Mouse (Mus musculus) intestine, postnatal 0 days (tissue): ENCODE measurements around the gene Slc2a13. TPM values are rescaled to one million over a fixed set of nuclear protein-coding genes. Genes with fewer than 3 reads are reported as not detected.

Experiments used
- ATAC-seq: fragments of 200-750 bp; cut with Nextera tagmentation; 2 replicates; pipeline ENCODE4 v1.8.0; 2017; ENCODE audit warnings: mild to moderate bottlenecking, moderate TSS enrichment, moderate library complexity
- H3K27ac ChIP-seq: fragments of 300-500 bp; sonication (generic); 2 replicates; pipeline ENCODE4 v1.5.1; 2014; ENCODE audit warnings: mild to moderate bottlenecking, low read depth, low read length, moderate library complexity
- H3K27me3 ChIP-seq: fragments of 300-500 bp; sonication (generic); replicated peaks from 2 replicates; pipeline ENCODE4 v1.6.1; 2014; ENCODE audit warnings: low read length, mixed read lengths; ENCODE audit not compliant: control insufficient read depth, insufficient read depth
- H3K36me3 ChIP-seq: fragments of 300-500 bp; sonication (generic); 2 replicates; pipeline ENCODE4 v1.6.1; 2014; ENCODE audit warnings: mild to moderate bottlenecking, moderate library complexity; ENCODE audit not compliant: control insufficient read depth, insufficient read depth
- H3K4me1 ChIP-seq: fragments of 300-500 bp; sonication (generic); replicated peaks from 2 replicates; pipeline ENCODE4 v1.6.1; 2014; ENCODE audit warnings: antibody characterized with exemption, low read length, mixed read lengths; ENCODE audit not compliant: control insufficient read depth, insufficient read depth
- H3K4me2 ChIP-seq: fragments of 300-500 bp; sonication (generic); replicated peaks from 2 replicates; pipeline ENCODE4 v1.6.1; 2014; ENCODE audit warnings: low read depth, mild to moderate bottlenecking, moderate library complexity
- H3K4me3 ChIP-seq: fragments of 300-500 bp; sonication (generic); 2 replicates; pipeline ENCODE4 v1.5.1; 2014; ENCODE audit warnings: low read depth, low read length
- H3K9ac ChIP-seq: fragments of 300-500 bp; sonication (generic); 2 replicates; pipeline ENCODE4 v1.6.1; 2014; ENCODE audit warnings: mild to moderate bottlenecking, low read depth, low read length
- H3K9me3 ChIP-seq: fragments of 300-500 bp; sonication (generic); 2 replicates; pipeline ENCODE4 v1.6.1; 2016; ENCODE audit warnings: mixed run types; ENCODE audit not compliant: control insufficient read depth
- CTCF ChIP-seq: sonication (generic); IDR thresholded peaks from 2 replicates; pipeline ENCODE4 v1.5.1; 2016; ENCODE audit warnings: low read depth, mild to moderate bottlenecking, control low read depth, antibody characterized with exemption, moderate library complexity
- WGBS: fragments of 180-500 bp; shearing (Covaris S2); extraction: QIAGEN DNeasy Blood & Tissue Kit; methylation state at CpG from one replicate; pipeline ENCODE4 v1.1.7; 2014; 5-methylcytosine and 5-hydroxymethylcytosine counted together
- polyA plus RNA-seq: library from polyadenylated mRNA; unstranded; fragments of >200 nt; fragmentation: Nextera tagmentation; extraction: Ambion mirVana; gene quantifications from 2 replicates; pipeline ENCODE4 v1.2.1, GENCODE M21; 2015

The Slc2a13 gene
- polyA plus RNA-seq, 1 experiment from 2014 or later, result 0.76 TPM

DNA sequence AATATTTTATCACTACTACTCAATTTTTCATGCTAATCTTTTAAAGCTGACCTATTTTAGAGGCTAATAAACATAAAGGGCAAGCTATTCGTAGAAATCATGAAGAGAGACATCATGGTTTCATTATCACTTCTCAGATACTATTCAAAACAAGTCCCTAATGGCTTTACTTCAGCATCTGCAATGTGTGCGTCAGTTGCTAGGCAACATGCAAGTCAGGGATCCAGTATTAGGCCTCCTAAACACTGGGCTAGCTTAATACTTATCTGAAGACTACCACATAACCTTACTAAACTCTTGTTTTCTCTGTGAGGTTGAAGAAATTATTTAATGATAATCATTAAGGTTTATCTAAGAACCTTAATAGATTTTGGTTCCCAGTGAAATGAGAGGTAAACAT is 111.1 kb downstream of the Slc2a13 start:
- Histone ChIP-seq H3K4me3 (no peak overlapping the region), H3K27me3 (no peaks in the 10 kb centered on the region), H3K27ac (no peak overlapping the region), H3K4me1 (no peaks in the 10 kb centered on the region), H3K36me3 (no peaks in the 10 kb centered on the region), H3K4me2 (no peak overlapping the region), H3K9me3 (no peaks in the 10 kb centered on the region), H3K9ac (no peak overlapping the region)
- 58% methylated on average over 2 of the region's 2 CpGs for WGBS
- no peak for ATAC-seq
- no peak for TF ChIP-seq CTCF

DNA sequence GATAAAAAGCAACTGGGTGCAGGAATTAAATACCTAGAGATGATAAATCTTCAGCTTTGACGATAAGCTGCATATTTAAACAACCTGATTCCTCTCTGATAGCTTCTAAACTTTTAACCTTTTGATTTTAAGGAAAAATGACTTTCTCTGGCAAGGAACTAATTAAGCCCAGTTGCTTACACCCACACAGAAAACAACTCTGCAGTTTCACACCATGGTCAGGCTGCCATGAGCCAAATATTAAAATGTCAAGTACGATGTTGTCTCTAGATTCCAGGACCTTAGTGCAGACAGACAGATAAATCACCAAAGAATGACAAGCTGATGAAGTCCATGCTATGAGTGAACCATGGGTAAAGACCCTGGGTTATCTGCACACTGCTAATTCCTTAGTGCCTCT is 115.9 kb downstream of the Slc2a13 start:
- Histone ChIP-seq H3K9me3 (no peaks in the 10 kb centered on the region), H3K4me3 (no peak overlapping the region), H3K4me1 (no peaks in the 10 kb centered on the region), H3K4me2 (no peak overlapping the region), H3K9ac (no peak overlapping the region), H3K27ac (no peak overlapping the region), H3K36me3 (no peaks in the 10 kb centered on the region), H3K27me3 (no peaks in the 10 kb centered on the region)
- TF ChIP-seq CTCF, result no peak
- WGBS, result 54% methylated on average over 2 of the region's 2 CpGs
- ATAC-seq, result no peak

- TF ChIP-seq CTCF, result no peak
- WGBS, result 83% methylated on average over 6 of the region's 6 CpGs
- Histone ChIP-seq H3K4me2 (no peak overlapping the region), H3K27ac (no peak overlapping the region), H3K9me3 (no peaks in the 10 kb centered on the region), H3K27me3 (no peaks in the 10 kb centered on the region), H3K36me3 (no peaks in the 10 kb centered on the region), H3K9ac (no peak overlapping the region), H3K4me1 (no peaks in the 10 kb centered on the region), H3K4me3 (no peak overlapping the region)
- no peak for ATAC-seq
Observed at GRCm38 (mm10) chr15:91445399-91445798, 127.7 kb downstream of the Slc2a13 start.

DNA sequence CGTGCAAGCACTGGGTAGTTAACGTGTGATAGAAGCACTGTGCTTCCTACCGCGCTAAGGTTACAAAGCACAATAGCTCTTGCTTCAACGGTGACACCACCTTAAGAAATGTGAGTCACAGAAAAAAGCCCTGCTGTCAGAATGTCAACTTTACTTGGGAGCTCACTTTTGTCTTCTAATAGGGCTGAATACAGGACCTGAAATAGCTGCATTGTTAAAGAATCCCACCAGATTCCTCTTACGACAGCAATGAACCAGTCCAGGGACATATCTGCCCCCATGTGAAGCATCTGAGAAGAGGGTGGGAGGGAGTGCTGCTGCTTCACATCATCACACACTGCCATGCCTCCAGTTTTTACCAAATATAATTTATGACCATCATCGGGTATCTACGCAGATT is 129.6 kb downstream of the Slc2a13 start:
- Histone ChIP-seq H3K4me1 (no peaks in the 10 kb centered on the region), H3K27me3 (no peaks in the 10 kb centered on the region), H3K9ac (no peak overlapping the region), H3K36me3 (no peaks in the 10 kb centered on the region), H3K9me3 (no peaks in the 10 kb centered on the region), H3K4me2 (no peak overlapping the region), H3K27ac (no peak overlapping the region), H3K4me3 (no peak overlapping the region)
- ATAC-seq, result no peak
- TF ChIP-seq CTCF, result no peak
- WGBS, result 94% methylated on average over 8 of the region's 8 CpGs

GRCm38 (mm10) chr15:91439883-91440282 is 133.2 kb downstream of the Slc2a13 start:
- WGBS, result 89% methylated on average over 2 of the region's 2 CpGs
- no peak overlapping the region for H3K9ac ChIP-seq

DNA sequence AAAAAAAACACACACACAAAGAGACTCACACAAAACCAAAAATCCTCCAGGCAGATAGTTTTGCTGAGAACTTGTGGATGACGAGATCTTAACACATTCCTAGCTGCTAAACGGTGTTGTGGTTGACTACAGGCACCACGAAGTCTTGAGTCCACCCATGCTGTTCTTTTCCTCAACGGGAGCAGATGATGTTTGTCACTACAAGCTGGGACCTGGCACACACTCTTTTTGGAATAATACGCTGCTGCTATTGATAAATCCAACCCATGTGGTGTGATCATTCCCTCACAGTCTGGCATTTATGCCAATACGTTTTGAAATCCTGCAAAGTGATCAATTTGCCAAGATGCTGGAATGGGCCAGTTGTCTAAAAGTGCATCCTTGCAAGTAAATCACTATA is 147.6 kb downstream of the Slc2a13 start:
- no peak overlapping the region for H3K4me3 ChIP-seq
- 85% methylated on average over 6 of the region's 6 CpGs for WGBS
- no peak overlapping the region for H3K9ac ChIP-seq
- H3K9me3 ChIP-seq, result no peaks in the 10 kb centered on the region
- H3K27me3 ChIP-seq, result no peaks in the 10 kb centered on the region
- no peak for TF ChIP-seq CTCF
- H3K4me1 ChIP-seq, result no peaks in the 10 kb centered on the region
- H3K4me2 ChIP-seq, result no peak overlapping the region
- no peak for ATAC-seq
- no peaks in the 10 kb centered on the region for H3K36me3 ChIP-seq
- H3K27ac ChIP-seq, result no peak overlapping the region

More at GRCm38 (mm10) chr15:91439883-91440282, 133.2 kb downstream of the Slc2a13 start:
- TF ChIP-seq CTCF, result no peak
- Histone ChIP-seq H3K27me3 (no peaks in the 10 kb centered on the region), H3K9me3 (no peaks in the 10 kb centered on the region), H3K4me1 (no peaks in the 10 kb centered on the region), H3K4me2 (no peak overlapping the region), H3K36me3 (no peaks in the 10 kb centered on the region), H3K4me3 (no peak overlapping the region), H3K27ac (no peak overlapping the region)
- no peak for ATAC-seq

DNA sequence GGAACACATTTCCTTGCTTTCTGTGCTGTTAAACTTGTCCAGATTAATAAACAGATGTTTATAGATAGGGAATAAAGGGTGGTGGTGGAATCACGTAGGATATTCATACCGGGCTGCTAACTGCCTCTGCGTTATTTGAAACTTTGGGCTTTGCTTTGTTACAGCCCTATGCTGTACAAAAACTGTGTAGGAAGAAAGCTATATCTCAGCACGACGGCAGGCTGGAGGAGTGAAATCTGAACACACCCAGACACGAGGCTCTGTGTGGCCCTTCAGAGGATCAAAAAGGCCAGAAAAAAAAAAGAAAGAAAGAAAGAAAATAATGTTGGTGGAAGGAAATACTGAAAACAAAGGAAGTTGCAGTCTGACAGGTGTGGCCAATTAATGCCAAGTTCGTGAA is 166.1 kb downstream of the Slc2a13 start:
- Histone ChIP-seq H3K9ac (no peak overlapping the region), H3K4me1 (no peaks in the 10 kb centered on the region), H3K27ac (no peak overlapping the region), H3K36me3 (no peaks in the 10 kb centered on the region), H3K4me3 (no peak overlapping the region), H3K9me3 (no peaks in the 10 kb centered on the region), H3K4me2 (no peak overlapping the region), H3K27me3 (no peaks in the 10 kb centered on the region)
- 52% methylated on average over 7 of the region's 7 CpGs for WGBS
- TF ChIP-seq CTCF, result no peak
- no peak for ATAC-seq
